Mouse (Mus musculus) adipocyte (in vitro differentiated cells): Measurements from ENCODE around the gene Toe1.
"Not testable (repeated sequence)": the region's sequence is repeated elsewhere in the genome, so short reads cannot be mapped to it uniquely, and the experiment has no call there.

Source experiments
- DNase-seq: peaks from one replicate; pipeline ENCODE4 v3.0.0-alpha.2; 2016; ENCODE audit warnings: low spot score

Toe1 gene

GRCm38 (mm10) chr4:116807197-116808129 lies at the start of gene Toe1, which contains the start of gene Mutyh:
TSS of gene Toe1 (minus strand) at chr4:116807640.
TSS of gene Mutyh (plus strand) at chr4:116807723.
- peak; percentile 98 for DNase-seq

DNA sequence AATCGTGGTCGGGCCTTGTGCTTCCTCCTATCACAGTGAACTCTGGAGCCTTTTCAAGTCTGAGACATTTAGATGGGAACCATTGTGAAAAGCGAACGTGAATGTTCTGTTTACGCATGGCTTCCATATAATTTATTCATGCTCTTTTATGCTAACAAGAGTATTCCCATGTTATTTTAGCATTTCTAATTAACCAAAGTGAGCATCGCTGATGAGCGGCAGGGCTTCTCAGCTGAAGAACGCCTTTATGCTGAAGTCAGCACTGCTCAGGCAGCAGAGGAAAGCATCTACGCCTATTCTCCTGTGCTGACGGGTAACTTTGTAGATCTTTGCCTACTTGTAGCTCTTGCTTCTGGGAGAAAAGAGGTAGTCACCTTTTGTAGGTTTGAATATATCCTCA lies 49.8 kb upstream of the Toe1 start:
- no peak for DNase-seq

GRCm38 (mm10) chr4:116854286-116854685 lies 46.8 kb upstream of the Toe1 start:
- DNase-seq: no peak

GRCm38 (mm10) chr4:116849901-116850300 lies 42.5 kb upstream of the Toe1 start:
- DNase-seq: no peak

- no peak for DNase-seq
Observed at GRCm38 (mm10) chr4:116844324-116844723, 36.9 kb upstream of the Toe1 start.

- DNase-seq: no peak
Observed at GRCm38 (mm10) chr4:116840841-116841240, 33.4 kb upstream of the Toe1 start.

- not testable (repeated sequence) for DNase-seq
Observed at GRCm38 (mm10) chr4:116840096-116840495, 32.7 kb upstream of the Toe1 start.

GRCm38 (mm10) chr4:116838999-116839398 lies 31.6 kb upstream of the Toe1 start:
- no peak for DNase-seq

- DNase-seq: no peak
Observed at GRCm38 (mm10) chr4:116830070-116830368, 22.6 kb upstream of the Toe1 start.

DNA sequence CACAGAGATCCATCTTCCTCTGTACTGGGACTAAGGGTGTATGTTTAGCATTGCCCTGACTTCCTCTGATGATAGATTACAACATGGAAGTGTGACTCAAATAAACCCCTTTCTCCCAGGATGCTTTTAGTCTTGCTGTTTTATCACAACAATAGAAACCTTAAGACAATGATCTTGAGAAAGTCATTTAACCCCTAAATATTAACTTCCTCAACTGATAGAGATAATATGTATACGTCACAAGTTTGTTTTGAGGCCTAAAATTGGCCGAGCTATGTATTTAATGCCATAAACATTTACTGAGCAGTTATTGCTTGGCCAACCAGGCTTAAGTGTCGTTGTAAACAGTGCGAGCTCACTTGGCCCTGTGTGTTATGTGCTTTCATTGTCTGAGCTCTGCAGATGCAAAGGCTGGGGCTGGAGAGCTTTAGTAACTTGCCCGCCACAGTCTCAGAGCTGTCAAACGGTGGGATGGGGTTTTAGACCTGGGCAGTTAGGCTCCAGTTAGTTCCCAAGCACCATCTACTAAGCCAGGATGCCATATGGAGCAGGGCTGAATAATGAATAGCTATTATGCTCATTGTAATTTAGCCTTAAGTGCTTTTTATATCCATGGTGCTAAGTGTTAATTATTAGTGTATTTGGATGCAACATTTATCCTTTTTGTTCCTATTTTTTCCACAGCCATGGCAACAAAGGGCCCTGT lies 22.1 kb upstream of the Toe1 start:
- DNase-seq: no peak

DNA sequence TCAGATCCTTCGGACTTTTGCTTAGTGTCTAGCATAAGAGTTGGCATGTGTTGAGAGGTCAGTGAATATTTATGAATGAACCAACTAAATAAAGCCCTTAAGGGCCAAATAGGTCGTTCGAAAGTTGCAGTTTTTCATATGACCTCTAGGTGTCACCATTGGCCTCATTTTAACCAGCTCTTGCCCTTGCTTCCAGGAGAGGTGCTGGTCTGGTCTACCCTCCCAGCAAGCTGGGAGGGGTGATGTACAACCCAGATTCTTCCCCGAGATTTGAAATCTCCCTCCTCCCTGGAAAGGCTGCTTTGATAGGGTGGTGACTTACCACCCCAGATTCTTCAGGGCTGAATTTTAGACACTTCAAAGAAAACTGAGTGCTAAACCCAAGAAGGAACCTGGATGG lies 20.4 kb upstream of the Toe1 start:
- DNase-seq: peak; percentile 83

DNA sequence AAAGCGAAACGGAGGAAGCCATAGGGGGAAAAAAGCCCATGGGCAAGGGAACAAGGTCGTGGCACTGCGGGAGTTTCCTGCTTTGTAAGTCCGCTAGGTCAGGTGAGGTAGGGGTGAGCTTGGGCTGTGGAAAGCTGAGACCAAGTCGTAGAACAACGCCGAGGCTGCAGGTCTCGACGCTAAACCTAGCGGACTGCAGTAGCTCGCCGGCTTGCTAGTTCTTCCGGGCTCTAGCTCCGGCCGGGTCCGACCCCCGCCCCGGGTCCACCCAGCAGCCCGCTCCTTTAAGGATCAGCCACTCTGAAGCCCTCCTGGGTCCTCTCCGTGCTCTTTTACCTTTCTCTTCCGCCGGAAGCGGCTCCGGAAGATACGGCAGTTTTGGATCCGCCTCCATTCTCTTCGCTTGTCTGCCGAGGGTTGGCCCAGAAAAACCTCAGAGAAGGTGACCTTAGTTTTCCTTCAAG lies 17.1 kb upstream of the Toe1 start:
- DNase-seq: peak; percentile 36

DNA sequence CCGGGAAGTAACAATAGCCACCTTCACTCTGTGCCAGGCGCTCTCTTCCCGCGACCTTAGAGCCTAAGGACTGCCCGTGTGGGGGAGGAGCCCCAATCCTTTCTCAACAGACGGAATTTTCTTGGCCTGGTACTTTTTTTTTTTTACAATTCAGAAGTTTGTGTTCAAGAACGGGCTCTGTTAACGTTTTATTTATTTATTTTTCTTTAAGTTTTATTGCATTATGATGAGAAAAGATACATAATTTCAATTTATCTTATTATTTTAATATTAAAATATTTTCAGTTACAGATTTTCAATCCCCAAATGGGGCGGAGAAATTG lies 14.2 kb upstream of the Toe1 start, which contains the start of gene Hpdl:
Gene Hpdl, minus strand, starts transcription at position 14 of the 323 bp plus-strand sequence.
- no peak for DNase-seq

DNA sequence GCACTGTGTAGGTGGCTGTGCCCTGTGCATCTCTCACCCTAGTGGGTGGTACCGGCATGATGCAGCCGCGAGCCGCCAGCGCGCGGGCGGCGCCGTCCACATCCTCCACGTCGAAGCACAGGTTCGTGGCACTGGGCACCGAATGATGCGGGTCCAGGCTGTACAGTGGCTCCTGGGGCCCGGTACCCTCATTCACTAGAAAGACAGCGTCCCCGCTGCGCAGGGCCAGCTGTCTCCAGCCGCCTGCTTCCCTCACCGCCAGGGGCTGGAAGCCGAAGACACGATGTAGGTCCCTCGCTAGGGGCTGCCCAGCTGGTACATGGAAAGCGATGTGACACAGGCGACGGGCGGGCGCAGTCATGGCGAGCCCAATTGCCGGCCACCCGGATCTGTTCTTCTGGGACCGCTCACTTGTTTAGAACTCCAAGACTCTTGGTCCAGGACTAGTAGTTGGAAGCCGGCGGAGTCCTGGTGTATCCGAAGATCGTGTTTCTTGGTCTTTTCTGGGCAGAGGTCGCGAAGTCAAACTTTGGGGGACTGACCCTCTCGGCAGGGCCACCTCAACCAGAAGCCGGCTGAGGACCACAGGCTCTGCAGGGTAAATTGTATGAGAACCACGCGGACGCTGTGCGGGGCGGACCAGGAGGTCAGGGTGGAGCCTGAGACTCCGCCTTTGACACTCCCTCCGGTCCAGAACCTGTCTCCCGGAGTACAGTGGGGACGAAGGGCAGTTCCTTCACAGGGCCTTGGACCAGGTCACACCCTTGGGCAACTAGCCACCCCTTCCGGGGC lies 13.7 kb upstream of the Toe1 start:
- DNase-seq: peak; percentile 88

DNA sequence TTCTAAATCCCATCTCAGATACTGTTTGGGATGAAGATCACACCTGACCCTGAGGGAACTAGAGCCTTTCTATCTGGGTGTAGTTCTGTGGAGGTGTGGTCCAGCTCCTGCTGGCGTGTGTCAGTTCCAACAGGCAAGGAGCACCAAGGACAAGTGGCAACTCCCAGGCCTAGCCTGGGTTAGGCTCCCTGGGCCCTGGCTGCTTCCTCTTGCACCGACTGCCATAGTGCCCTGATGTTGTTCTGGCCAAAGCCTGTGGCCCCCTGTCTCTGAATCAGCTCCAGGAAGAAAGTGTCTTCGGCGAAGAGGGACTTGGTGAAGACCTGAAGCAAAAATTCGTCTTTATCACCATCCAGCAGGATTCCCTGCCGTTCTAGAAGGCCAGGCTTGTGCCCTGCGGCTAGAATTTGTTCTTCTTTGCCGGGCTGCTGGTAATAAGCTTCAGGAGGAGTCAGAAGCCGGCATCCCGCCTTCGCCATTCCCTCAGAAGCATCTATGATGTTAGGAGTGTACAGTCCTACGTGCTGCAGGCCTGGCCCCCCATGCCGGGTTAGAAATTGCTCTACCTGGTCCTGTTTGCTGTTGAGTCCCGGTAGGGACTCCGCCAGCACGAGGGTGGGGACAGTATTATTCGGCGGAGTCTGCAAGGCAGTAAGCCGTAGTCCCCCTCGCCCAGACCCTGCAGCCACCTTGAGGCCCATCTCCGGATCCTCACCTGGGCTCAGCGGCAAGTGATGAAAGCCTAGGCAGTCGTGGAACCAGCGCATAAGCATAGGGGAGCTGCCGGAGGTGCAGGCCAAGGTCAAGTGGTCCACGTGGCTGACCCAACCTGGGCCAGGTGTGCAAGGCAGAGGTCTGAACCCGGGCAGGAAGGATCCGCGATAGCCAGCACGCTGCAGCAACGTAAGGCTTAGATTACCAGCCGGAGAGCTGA lies 12.8 kb upstream of the Toe1 start:
- no peak for DNase-seq

DNA sequence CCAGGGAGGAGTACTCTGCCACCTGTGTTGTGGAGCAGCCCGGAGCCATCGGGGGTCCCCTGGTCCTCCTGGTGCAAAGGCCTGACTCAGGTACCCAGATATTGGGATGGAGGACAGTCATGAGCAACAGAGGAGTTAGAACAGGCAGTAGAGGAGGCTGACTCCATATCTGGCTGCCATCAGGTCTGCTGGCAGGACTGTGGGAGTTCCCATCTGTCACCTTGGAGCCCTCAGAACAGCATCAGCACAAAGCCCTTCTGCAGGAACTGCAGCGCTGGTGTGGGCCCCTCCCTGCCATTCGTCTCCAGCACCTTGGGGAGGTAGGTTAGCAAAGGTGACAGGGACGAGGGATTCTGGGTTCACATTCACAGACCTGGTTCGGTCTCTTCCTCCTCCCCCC lies 10.0 kb upstream of the Toe1 start:
- no peak for DNase-seq

DNA sequence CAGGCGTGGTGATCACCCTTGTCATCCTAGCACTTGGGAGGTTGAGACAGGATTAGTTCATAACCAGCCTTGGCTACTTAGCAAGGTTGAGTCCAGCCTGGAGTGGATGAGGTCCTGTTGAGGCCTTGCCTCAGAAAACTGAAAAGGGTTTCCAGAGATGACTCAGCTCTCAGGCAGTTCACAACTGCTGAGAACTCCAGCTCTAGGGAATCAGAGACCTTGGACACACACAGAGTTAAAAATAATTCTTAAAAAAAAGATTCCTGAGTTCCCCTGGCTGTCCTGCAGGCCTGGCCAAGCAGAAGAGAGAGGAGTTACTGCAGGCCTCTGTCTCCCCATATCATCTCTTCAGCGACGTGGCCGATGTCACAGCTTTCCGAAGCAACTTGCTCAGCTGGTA lies 7.8 kb upstream of the Toe1 start:
- DNase-seq: peak; percentile 77

DNA sequence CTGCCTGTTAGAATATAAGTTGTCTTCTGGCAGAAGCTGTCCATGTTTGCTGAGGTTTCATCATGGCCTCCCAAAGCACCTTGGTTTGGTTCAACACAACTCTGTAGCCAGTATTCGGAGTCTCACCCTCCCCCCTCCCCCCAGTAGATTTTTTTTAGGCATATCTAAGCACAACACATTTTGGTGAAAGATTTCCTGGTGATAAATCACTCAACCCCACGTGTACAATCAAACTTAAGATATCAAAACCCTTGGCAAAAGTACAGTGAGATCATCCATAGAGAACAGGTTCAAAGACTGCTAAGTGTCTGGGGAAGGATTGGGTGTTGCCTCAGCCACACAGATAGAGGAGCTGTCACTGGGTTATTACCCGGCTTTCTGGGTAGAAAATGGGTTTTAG lies 3.6 kb upstream of the Toe1 start:
- no peak for DNase-seq

- no peak for DNase-seq
Observed at GRCm38 (mm10) chr4:116799901-116800300, 7.5 kb downstream of the Toe1 start.

GRCm38 (mm10) chr4:116796442-116797110 lies 10.9 kb downstream of the Toe1 start:
- DNase-seq: peak; percentile 22

- peak; percentile 55 for DNase-seq
Observed at GRCm38 (mm10) chr4:116794273-116794672, 13.2 kb downstream of the Toe1 start.
